Mouse (Mus musculus): Measurements from ENCODE around the gene Zfp654. TPM values are rescaled to one million over a fixed set of nuclear protein-coding genes. Genes with fewer than 3 reads are reported as not detected.

Zfp654 gene
- total RNA-seq, 1 experiment = 19.4 TPM

DNA sequence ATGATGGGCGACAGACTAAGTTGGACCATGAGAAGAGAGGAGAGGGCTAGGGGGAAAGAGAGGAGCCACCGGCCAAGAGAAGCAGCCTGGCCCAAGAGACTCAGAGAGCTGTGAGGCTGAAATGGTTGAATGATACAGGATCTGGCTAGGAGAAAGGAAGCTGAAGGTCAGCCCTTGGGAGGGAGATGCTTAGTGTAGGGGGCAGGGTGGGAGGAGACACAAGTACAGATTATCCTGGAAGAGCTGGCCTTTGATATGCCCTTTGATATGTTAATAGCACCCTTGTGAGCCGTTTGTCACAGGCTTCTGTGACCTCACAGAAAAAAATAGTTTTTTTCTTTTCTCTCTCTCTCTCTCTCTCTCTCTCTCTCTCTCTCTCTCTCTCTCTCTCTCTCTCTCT, 33.7 kb upstream of the Zfp654 start:
- H3K36me3 ChIP-seq (ENCODE audit: control insufficient read depth, insufficient read depth, low read length, poor library complexity, severe bottlenecking) = no peaks in the 10 kb centered on the region; the same call in 1 of the 2 replicates
- peaks cover 8 to 9% of the 10 kb centered on the region in 2 experiments; a peak in 3 of 4 replicates for H3K4me1 ChIP-seq (ENCODE audit: control insufficient read depth in 2 of 2, insufficient read depth in 2 of 2, low read length in 2 of 2, poor library complexity in 1 of 2)
- H3K27ac ChIP-seq (ENCODE audit: insufficient read depth, low read depth, low read length, poor library complexity, severe bottlenecking) = peak overlapping the region; percentile 90; the same call in 1 of the 2 replicates
- in situ Hi-C loops (cut with MboI; ENCODE audit: low sequenced_read_pairs in 2 of 2, unreplicated experiment in 2 of 2) = loop anchor here in 1 of 2 experiments (10.0 kb wide), 1 partner anchor 120 kb away; no protein-coding TSS in a partner anchor
- peak; percentile 92 for DNase-seq (ENCODE audit: low read depth, low spot score)
- H3K4me3 ChIP-seq (ENCODE audit: insufficient read depth in 1 of 2, low read depth in 1 of 2, low read length in 2 of 2, poor library complexity in 1 of 2, severe bottlenecking in 1 of 2) = no peak overlapping the region
- peak overlapping the region; percentile 22; the same call in 1 of the 2 replicates for H3K9ac ChIP-seq (ENCODE audit: insufficient read depth, low read depth, low read length, poor library complexity, severe bottlenecking)
- no peak for TF ChIP-seq HCFC1 (IDR thresholded peaks at IDR 0.05; ENCODE audit: borderline replicate concordance, insufficient read depth, low read length)
- TF ChIP-seq ZC3H11A (IDR thresholded peaks at IDR 0.05; ENCODE audit: borderline replicate concordance, low read depth, low read length) = no peak
- TF ChIP-seq MAFK (IDR thresholded peaks at IDR 0.05; ENCODE audit: insufficient read depth, low read depth, low read length) = 0 out of 2 replicates have a peak, but pooled peaks have one; percentile 8
- peak; percentile 19 for TF ChIP-seq CHD2 (IDR thresholded peaks at IDR 0.05; ENCODE audit: low read depth, low read length)
- peak; percentile 78 for TF ChIP-seq ZNF384 (IDR thresholded peaks at IDR 0.05; ENCODE audit: low read depth, low read length)
- H3K9me3 ChIP-seq (ENCODE audit: control insufficient read depth, insufficient read depth, low read depth, low read length) = no peaks in the 10 kb centered on the region; the same call in 1 of the 2 replicates

DNA sequence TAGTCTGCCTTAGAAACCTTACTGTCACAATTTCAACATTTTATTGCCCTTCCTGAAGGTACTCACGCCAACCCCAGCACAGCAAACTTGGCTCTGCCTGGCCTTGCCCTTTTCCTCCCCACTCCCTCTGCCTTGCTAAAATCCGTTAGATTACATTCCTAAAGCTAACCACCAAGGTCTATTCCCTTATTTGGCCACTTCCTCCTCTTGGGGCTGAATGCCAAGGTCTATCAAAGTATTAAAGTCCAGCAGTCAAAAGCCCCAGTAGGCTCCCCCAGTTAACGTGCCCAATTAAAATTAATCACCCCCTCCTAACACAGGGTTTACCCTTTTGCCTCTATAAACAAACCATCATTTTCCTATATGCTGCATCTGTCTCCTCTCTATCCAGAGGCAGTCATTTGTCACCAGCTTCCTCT, 33.0 kb upstream of the Zfp654 start:
- Histone ChIP-seq H3K4me3 (ENCODE audit: insufficient read depth in 1 of 2, low read depth in 1 of 2, low read length in 2 of 2, poor library complexity in 1 of 2, severe bottlenecking in 1 of 2) (no peak overlapping the region), H3K27ac (ENCODE audit: insufficient read depth, low read depth, low read length, poor library complexity, severe bottlenecking) (peak overlapping the region; percentile 90; the same call in 1 of the 2 replicates), H3K4me1 (ENCODE audit: control insufficient read depth in 2 of 2, insufficient read depth in 2 of 2, low read length in 2 of 2, poor library complexity in 1 of 2) (peaks cover 8 to 11% of the 10 kb centered on the region in 2 experiments; a peak in 3 of 4 replicates), H3K9ac (ENCODE audit: insufficient read depth, low read depth, low read length, poor library complexity, severe bottlenecking) (no peak overlapping the region; the same call in 1 of the 2 replicates), H3K36me3 (ENCODE audit: control insufficient read depth, insufficient read depth, low read length, poor library complexity, severe bottlenecking) (no peaks in the 10 kb centered on the region; the same call in 1 of the 2 replicates), H3K9me3 (ENCODE audit: control insufficient read depth, insufficient read depth, low read depth, low read length) (no peaks in the 10 kb centered on the region; the same call in 1 of the 2 replicates)
- no peak for DNase-seq (ENCODE audit: low read depth, low spot score)
- no peak for TF ChIP-seq CHD2 (IDR thresholded peaks at IDR 0.05; ENCODE audit: low read depth, low read length)
- no peak for TF ChIP-seq ZC3H11A (IDR thresholded peaks at IDR 0.05; ENCODE audit: borderline replicate concordance, low read depth, low read length)
- TF ChIP-seq HCFC1 (IDR thresholded peaks at IDR 0.05; ENCODE audit: borderline replicate concordance, insufficient read depth, low read length) = no peak
- TF ChIP-seq ZNF384 (IDR thresholded peaks at IDR 0.05; ENCODE audit: low read depth, low read length) = no peak
- no peak for TF ChIP-seq MAFK (IDR thresholded peaks at IDR 0.05; ENCODE audit: insufficient read depth, low read depth, low read length)
- in situ Hi-C loops (cut with MboI; ENCODE audit: low sequenced_read_pairs in 2 of 2, unreplicated experiment in 2 of 2) = loop anchor here in 1 of 2 experiments (10.0 kb wide), 1 partner anchor 120 kb away; no protein-coding TSS in a partner anchor

DNA sequence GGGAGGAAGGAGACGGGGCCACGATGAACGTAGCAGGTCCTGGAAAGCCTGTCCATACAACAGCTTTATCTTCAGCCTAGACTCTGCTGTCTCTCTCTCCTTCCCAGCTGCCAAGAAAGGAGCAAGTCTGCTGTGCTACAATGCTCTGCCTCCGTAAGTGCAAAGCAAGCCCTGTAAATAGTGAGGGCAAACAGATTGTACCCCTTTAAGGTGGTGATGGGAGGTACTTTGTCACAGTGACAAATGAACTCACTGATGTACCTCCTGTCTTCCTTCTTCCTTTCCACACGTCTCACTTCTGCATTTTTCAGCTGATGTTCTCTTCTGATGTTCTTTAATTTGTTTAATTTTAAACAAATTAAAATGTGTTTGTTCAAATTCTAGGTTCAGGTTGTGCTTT, 32.4 kb upstream of the Zfp654 start:
- H3K36me3 ChIP-seq (ENCODE audit: control insufficient read depth, insufficient read depth, low read length, poor library complexity, severe bottlenecking) = no peaks in the 10 kb centered on the region; the same call in 1 of the 2 replicates
- peaks cover 10 to 11% of the 10 kb centered on the region in 2 experiments; a peak in 3 of 4 replicates for H3K4me1 ChIP-seq (ENCODE audit: control insufficient read depth in 2 of 2, insufficient read depth in 2 of 2, low read length in 2 of 2, poor library complexity in 1 of 2)
- no peaks in the 10 kb centered on the region for H3K9me3 ChIP-seq (ENCODE audit: control insufficient read depth, insufficient read depth, low read depth, low read length)
- H3K27ac ChIP-seq (ENCODE audit: insufficient read depth, low read depth, low read length, poor library complexity, severe bottlenecking) = peak overlapping the region; percentile 90; the same call in 1 of the 2 replicates
- in situ Hi-C loops (cut with MboI; ENCODE audit: low sequenced_read_pairs in 2 of 2, unreplicated experiment in 2 of 2) = loop anchor here in 1 of 2 experiments (10.0 kb wide), 1 partner anchor 119 kb away; no protein-coding TSS in a partner anchor
- DNase-seq (ENCODE audit: low read depth, low spot score) = no peak
- peak overlapping the region; percentile 43; the same call in 1 of the 2 replicates for H3K9ac ChIP-seq (ENCODE audit: insufficient read depth, low read depth, low read length, poor library complexity, severe bottlenecking)
- no peak overlapping the region; a peak in 1 of 4 replicates for H3K4me3 ChIP-seq (ENCODE audit: insufficient read depth in 1 of 2, low read depth in 1 of 2, low read length in 2 of 2, poor library complexity in 1 of 2, severe bottlenecking in 1 of 2)
- no peak for TF ChIP-seq ZNF384 (IDR thresholded peaks at IDR 0.05; ENCODE audit: low read depth, low read length)
- no peak for TF ChIP-seq ZC3H11A (IDR thresholded peaks at IDR 0.05; ENCODE audit: borderline replicate concordance, low read depth, low read length)
- no peak for TF ChIP-seq CHD2 (IDR thresholded peaks at IDR 0.05; ENCODE audit: low read depth, low read length)
- no peak for TF ChIP-seq HCFC1 (IDR thresholded peaks at IDR 0.05; ENCODE audit: borderline replicate concordance, insufficient read depth, low read length)
- no peak for TF ChIP-seq MAFK (IDR thresholded peaks at IDR 0.05; ENCODE audit: insufficient read depth, low read depth, low read length)

DNA sequence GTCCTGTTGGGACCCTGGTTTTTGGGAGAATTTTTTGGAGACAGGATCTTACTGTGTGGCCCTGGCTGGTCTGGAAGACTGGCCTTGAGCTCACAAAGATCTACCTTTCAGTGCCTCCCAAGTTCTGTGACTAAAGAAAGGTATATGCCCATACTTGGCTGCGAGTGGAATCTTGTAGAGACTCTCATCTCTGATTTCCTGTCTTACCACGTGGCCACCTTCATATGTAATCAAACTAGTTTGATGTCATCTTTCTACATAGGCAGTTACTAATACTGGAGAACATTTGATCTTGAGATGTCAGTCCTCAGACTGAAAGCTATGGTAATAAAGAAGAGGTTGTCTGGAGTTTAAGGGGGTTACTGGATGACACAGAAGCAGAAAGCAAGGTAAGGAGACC, 30.0 kb upstream of the Zfp654 start:
- TF ChIP-seq MAFK (IDR thresholded peaks at IDR 0.05; ENCODE audit: insufficient read depth, low read depth, low read length) (no peak), ZC3H11A (IDR thresholded peaks at IDR 0.05; ENCODE audit: borderline replicate concordance, low read depth, low read length) (no peak), ZNF384 (IDR thresholded peaks at IDR 0.05; ENCODE audit: low read depth, low read length) (no peak), CHD2 (IDR thresholded peaks at IDR 0.05; ENCODE audit: low read depth, low read length) (no peak), HCFC1 (IDR thresholded peaks at IDR 0.05; ENCODE audit: borderline replicate concordance, insufficient read depth, low read length) (no peak)
- Histone ChIP-seq H3K9me3 (ENCODE audit: control insufficient read depth, insufficient read depth, low read depth, low read length) (no peaks in the 10 kb centered on the region), H3K27ac (ENCODE audit: insufficient read depth, low read depth, low read length, poor library complexity, severe bottlenecking) (no peak overlapping the region; the same call in 1 of the 2 replicates), H3K4me3 (ENCODE audit: insufficient read depth in 1 of 2, low read depth in 1 of 2, low read length in 2 of 2, poor library complexity in 1 of 2, severe bottlenecking in 1 of 2) (no peak overlapping the region), H3K9ac (ENCODE audit: insufficient read depth, low read depth, low read length, poor library complexity, severe bottlenecking) (no peak overlapping the region), H3K4me1 (ENCODE audit: control insufficient read depth in 2 of 2, insufficient read depth in 2 of 2, low read length in 2 of 2, poor library complexity in 1 of 2) (peaks cover 11 to 16% of the 10 kb centered on the region in 2 experiments; a peak in 3 of 4 replicates), H3K36me3 (ENCODE audit: control insufficient read depth, insufficient read depth, low read length, poor library complexity, severe bottlenecking) (no peaks in the 10 kb centered on the region)
- in situ Hi-C loops (cut with MboI; ENCODE audit: low sequenced_read_pairs in 2 of 2, unreplicated experiment in 2 of 2) = loop anchor here in 1 of 2 experiments (10.0 kb wide), 1 partner anchor 117 kb away; no protein-coding TSS in a partner anchor
- DNase-seq (ENCODE audit: low read depth, low spot score) = no peak
